Mouse (Mus musculus): ENCODE measurements around the gene Aox3.

- TF ChIP-seq CTCF (IDR thresholded peaks at IDR 0.05 in 2 of 3, conservative IDR thresholded peaks at IDR 0.05 in 1 of 3; ENCODE audit: control insufficient read depth in 1 of 3, insufficient read depth in 1 of 3, low read depth in 2 of 3, low read length in 3 of 3, poor library complexity in 1 of 3, severe bottlenecking in 1 of 3) (no peak), GATA1 (IDR thresholded peaks at IDR 0.05; ENCODE audit: low read depth, low read length) (no peak), SMC3 (IDR thresholded peaks at IDR 0.05; ENCODE audit: low read depth, low read length) (no peak), POLR2A (IDR thresholded peaks at IDR 0.05; ENCODE audit: control insufficient read depth in 1 of 2, insufficient read depth in 1 of 2, low read depth in 1 of 2, low read length in 2 of 2, poor library complexity in 1 of 2) (no peak), BHLHE40 (IDR thresholded peaks at IDR 0.05; ENCODE audit: borderline replicate concordance, low read depth, low read length) (no peak), TAL1 (IDR thresholded peaks at IDR 0.05; ENCODE audit: low read length) (no peak), POLR2AphosphoS2 (IDR thresholded peaks at IDR 0.05; ENCODE audit: low read length) (no peak), EP300 (IDR thresholded peaks at IDR 0.05; ENCODE audit: low read depth in 1 of 2, low read length in 2 of 2) (no peak)
Measured at GRCm38 (mm10) chr1:58111315-58111714, 1.6 kb upstream of the Aox3 start.

Data from MEL (cell line).